Mouse (Mus musculus) left cerebral cortex, postnatal 36 days (tissue): ENCODE measurements around the gene A730071L15Rik. TPM values are rescaled to one million over a fixed set of nuclear protein-coding genes. Genes with fewer than 3 reads are reported as not detected.

Experiments
- DNase-seq, 2 experiments: peaks; one replicate each; pipeline ENCODE4 v3.0.0; 2021 to 2022; ENCODE audit warnings: low spot score in 2 of 2, mixed read lengths in 1 of 2
- intact Hi-C: fragments of 180-260 bp; cut with DNase I; formaldehyde crosslinking; loops from one replicate; pipeline ENCODE4 v1.15.1; 2025
- total RNA-seq, 2 experiments: library from RNA; stranded (reverse); gene quantifications; 2 replicates each; pipeline ENCODE4 v1.2.3; 2021

A730071L15Rik gene
- total RNA-seq = under 1 TPM in 1 of 2 experiments, not detected in 1; 0.25 TPM

- DNase-seq = no peak
- intact Hi-C loops = loop anchor here (5.0 kb wide), 1 partner anchor 68 kb away; the partner anchor contains the start of gene Ddx56
Measured at GRCm38 (mm10) chr11:6199410-6200086, at the start of gene A730071L15Rik. Gene A730071L15Rik (plus strand): TSS chr11:6200029.

- intact Hi-C loops = no loop called here
- DNase-seq = no peak
Measured at GRCm38 (mm10) chr11:6152864-6153263, 47.0 kb upstream of the A730071L15Rik start.

- intact Hi-C loops = no loop called here
- peak; percentile 63 to 67 for DNase-seq
Measured at GRCm38 (mm10) chr11:6154211-6154701, 45.6 kb upstream of the A730071L15Rik start.

- intact Hi-C loops = loop anchor here (5.0 kb wide), 1 partner anchor 34 kb away; no protein-coding TSS in a partner anchor
- DNase-seq = no peak
Measured at GRCm38 (mm10) chr11:6156651-6157050, 43.2 kb upstream of the A730071L15Rik start.

- DNase-seq = no peak
- intact Hi-C loops = loop anchor here (5.0 kb wide), 1 partner anchor 35 kb away; no protein-coding TSS in a partner anchor
Measured at GRCm38 (mm10) chr11:6157119-6157518, 42.7 kb upstream of the A730071L15Rik start.

GRCm38 (mm10) chr11:6158515-6158914, 41.3 kb upstream of the A730071L15Rik start:
- intact Hi-C loops = loop anchor here (5.0 kb wide), 1 partner anchor 36 kb away; no protein-coding TSS in a partner anchor
- DNase-seq = no peak

GRCm38 (mm10) chr11:6159704-6160275, 40.0 kb upstream of the A730071L15Rik start:
- intact Hi-C loops = loop anchor here (5.0 kb wide), 1 partner anchor 37 kb away; no protein-coding TSS in a partner anchor
- DNase-seq = no peak

- DNase-seq = no peak
- intact Hi-C loops = no loop called here
Measured at GRCm38 (mm10) chr11:6160663-6161271, 39.1 kb upstream of the A730071L15Rik start.

GRCm38 (mm10) chr11:6161549-6161948, 38.3 kb upstream of the A730071L15Rik start:
- no peak for DNase-seq
- intact Hi-C loops = no loop called here

- intact Hi-C loops = no loop called here
- no peak for DNase-seq
Measured at GRCm38 (mm10) chr11:6163062-6163461, 36.8 kb upstream of the A730071L15Rik start.

- peak; percentile 28 to 49 for DNase-seq
- intact Hi-C loops = no loop called here
Measured at GRCm38 (mm10) chr11:6163706-6164105, 36.1 kb upstream of the A730071L15Rik start.

- DNase-seq = no peak
- intact Hi-C loops = no loop called here
Measured at GRCm38 (mm10) chr11:6164781-6165180, 35.0 kb upstream of the A730071L15Rik start.

GRCm38 (mm10) chr11:6165391-6166081, 34.3 kb upstream of the A730071L15Rik start:
- intact Hi-C loops = no loop called here
- DNase-seq = no peak

- intact Hi-C loops = no loop called here
- DNase-seq = no peak
Measured at GRCm38 (mm10) chr11:6166351-6166750, 33.5 kb upstream of the A730071L15Rik start.

GRCm38 (mm10) chr11:6169041-6169663, 30.7 kb upstream of the A730071L15Rik start:
- intact Hi-C loops = no loop called here

GRCm38 (mm10) chr11:6174719-6175118, 25.1 kb upstream of the A730071L15Rik start:
- peak; percentile 50 to 54 for DNase-seq
- intact Hi-C loops = no loop called here

More at GRCm38 (mm10) chr11:6169041-6169663, 30.7 kb upstream of the A730071L15Rik start:
- DNase-seq = no peak

- no peak for DNase-seq
- intact Hi-C loops = no loop called here
Measured at GRCm38 (mm10) chr11:6175506-6175905, 24.3 kb upstream of the A730071L15Rik start.

GRCm38 (mm10) chr11:6177781-6178420, 21.9 kb upstream of the A730071L15Rik start:
- intact Hi-C loops = loop anchor here (2.0 kb wide), 2 partner anchors 59 to 113 kb away; no protein-coding TSS in a partner anchor
- no peak for DNase-seq
